Mouse (Mus musculus) mouse embryonic stem cell (cell line): ENCODE data around the gene Lgi2.

ENCODE experiments used
- in situ Hi-C, 2 experiments: fragments of 300-500 bp; cut with MboI; formaldehyde crosslinking; loops; 1 replicate in 1 of 2; 3 replicates in 1 of 2; pipeline ENCODE4 v1.14.3; 2019 to 2020; ENCODE audit warnings: low sequenced_read_pairs in 2 of 2, low pct_unique_long_range_greater_than_20kb in 1 of 2, mixed read lengths in 1 of 2; ENCODE audit not compliant: unreplicated experiment in 1 of 2

Lgi2 gene

GRCm38 (mm10) chr5:52487559-52488430 is 78.5 kb downstream of the Lgi2 start:
- in situ Hi-C loops, result no loop called here
